Mouse (Mus musculus) spleen, adult 2 months (tissue): ENCODE data around the gene Trmt10a.

Experiments used
- CTCF ChIP-seq: fragments of 200-500 bp; IDR thresholded peaks from 2 replicates; pipeline ENCODE4 v1.5.1; 2011; ENCODE audit warnings: mild to moderate bottlenecking, inconsistent platforms; ENCODE audit not compliant: insufficient read depth, insufficient read length, insufficient replicate concordance; ENCODE audit errors: extremely low read depth
- POLR2A ChIP-seq: fragments of 200-500 bp; IDR thresholded peaks from 2 replicates; pipeline ENCODE4 v1.6.1; 2011; ENCODE audit warnings: low read depth, low read length, inconsistent platforms

GRCm38 (mm10) chr3:138130692-138131091 is 12.6 kb upstream of the Trmt10a start:
- TF ChIP-seq POLR2A (no peak), CTCF (no peak)
